Mouse (Mus musculus) intestine, embryonic 16.5 days (tissue): ENCODE measurements around the gene Ahr. TPM values are rescaled to one million over a fixed set of nuclear protein-coding genes. Genes with fewer than 3 reads are reported as not detected.

Experiments
- ATAC-seq: fragments of 200-750 bp; cut with Nextera tagmentation; 2 replicates; pipeline ENCODE4 v1.8.0; 2017; ENCODE audit warnings: moderate TSS enrichment, moderate library complexity
- H3K27ac ChIP-seq: fragments of 300-500 bp; sonication (generic); 2 replicates; pipeline ENCODE4 v1.5.1; 2014; ENCODE audit warnings: mild to moderate bottlenecking, low read length
- H3K27me3 ChIP-seq: fragments of 300-500 bp; sonication (generic); replicated peaks from 2 replicates; pipeline ENCODE4 v1.6.1; 2014; ENCODE audit warnings: low read length, control low read depth, mixed read lengths; ENCODE audit not compliant: control insufficient read depth, insufficient read depth
- H3K36me3 ChIP-seq: fragments of 300-500 bp; sonication (generic); 2 replicates; pipeline ENCODE4 v1.6.1; 2014; ENCODE audit warnings: low read length, control low read depth; ENCODE audit not compliant: control insufficient read depth, insufficient read depth
- H3K4me1 ChIP-seq: fragments of 300-500 bp; sonication (generic); 2 replicates; pipeline ENCODE4 v1.6.1; 2014; ENCODE audit warnings: low read length, control low read depth, mixed read lengths; ENCODE audit not compliant: control insufficient read depth, insufficient read depth
- H3K4me2 ChIP-seq: fragments of 300-500 bp; sonication (generic); 2 replicates; pipeline ENCODE4 v1.6.1; 2014; ENCODE audit warnings: low read depth, low read length, control low read depth
- H3K4me3 ChIP-seq: fragments of 300-500 bp; sonication (generic); 2 replicates; pipeline ENCODE4 v1.5.1; 2014; ENCODE audit warnings: mild to moderate bottlenecking, low read length
- H3K9ac ChIP-seq: fragments of 300-500 bp; sonication (generic); 2 replicates; pipeline ENCODE4 v1.6.1; 2014; ENCODE audit warnings: low read depth, low read length
- H3K9me3 ChIP-seq: fragments of 300-500 bp; sonication (generic); 2 replicates; pipeline ENCODE4 v1.6.1; 2016; ENCODE audit warnings: low read length, control low read depth; ENCODE audit not compliant: control insufficient read depth
- WGBS: fragments of 180-500 bp; shearing (Covaris S2); extraction: QIAGEN DNeasy Blood & Tissue Kit; methylation state at CpG from one replicate; pipeline ENCODE4 v1.1.7; 2014; 5-methylcytosine and 5-hydroxymethylcytosine counted together
- polyA plus RNA-seq: library from polyadenylated mRNA; unstranded; fragments of >200 nt; fragmentation: Nextera tagmentation; extraction: Ambion mirVana; gene quantifications from 2 replicates; pipeline ENCODE4 v1.2.1, GENCODE M21; 2015

The Ahr gene
- polyA plus RNA-seq, 1 experiment from 2014 or later, result 5.7 TPM

DNA sequence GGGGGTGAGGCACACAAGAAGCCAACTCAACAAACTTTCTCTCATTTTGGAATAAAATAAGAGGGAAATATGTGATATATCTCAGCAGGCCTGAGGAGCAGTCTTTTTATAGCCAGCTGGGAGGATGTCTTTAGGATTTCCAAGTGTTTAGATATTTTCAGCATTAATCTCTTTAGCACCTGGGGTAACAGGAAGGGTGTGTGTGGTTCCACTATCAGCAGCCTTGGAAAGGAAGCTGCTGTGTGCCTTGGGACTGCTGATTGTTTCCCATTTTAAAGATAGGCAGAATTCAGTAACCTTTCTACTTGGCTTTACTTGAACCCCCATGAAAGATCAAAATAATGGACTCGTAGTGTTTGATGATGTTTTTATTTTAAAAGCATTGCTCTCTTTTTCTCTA is 71.4 kb downstream of the Ahr start:
- H3K4me3 ChIP-seq, result no peak overlapping the region
- H3K4me1 ChIP-seq, result no peaks in the 10 kb centered on the region
- ATAC-seq, result no peak
- no peak overlapping the region for H3K9ac ChIP-seq
- H3K36me3 ChIP-seq, result no peaks in the 10 kb centered on the region
- WGBS, result 73% methylated on average over 1 of the region's 1 CpGs
- H3K27me3 ChIP-seq, result no peaks in the 10 kb centered on the region
- no peak overlapping the region for H3K27ac ChIP-seq
- H3K4me2 ChIP-seq, result no peak overlapping the region
- H3K9me3 ChIP-seq, result no peaks in the 10 kb centered on the region

DNA sequence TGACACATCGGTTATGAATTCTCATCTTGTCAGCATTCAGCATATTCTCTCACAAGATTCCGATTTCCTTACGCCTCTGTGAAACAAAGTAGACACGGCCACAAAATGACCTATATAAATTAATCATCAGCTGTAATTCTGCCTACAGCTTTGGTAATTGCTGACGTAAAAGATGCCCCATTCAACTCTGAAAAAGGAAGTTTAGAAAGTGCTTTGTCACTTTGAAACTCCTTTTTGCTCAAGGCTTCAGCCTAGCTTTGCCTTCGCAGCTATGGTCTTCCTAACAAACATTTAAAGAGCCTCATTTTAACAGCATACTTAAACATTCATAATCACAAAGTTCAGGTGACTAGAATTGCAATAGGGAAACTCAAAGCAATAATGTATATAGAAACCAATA is 72.2 kb downstream of the Ahr start:
- H3K9me3 ChIP-seq, result no peaks in the 10 kb centered on the region
- no peaks in the 10 kb centered on the region for H3K4me1 ChIP-seq
- no peaks in the 10 kb centered on the region for H3K27me3 ChIP-seq
- no peak overlapping the region for H3K27ac ChIP-seq
- WGBS, result 80% methylated on average over 6 of the region's 6 CpGs
- H3K4me2 ChIP-seq, result no peak overlapping the region
- H3K36me3 ChIP-seq, result no peaks in the 10 kb centered on the region
- no peak for ATAC-seq
- H3K9ac ChIP-seq, result no peak overlapping the region
- no peak overlapping the region for H3K4me3 ChIP-seq

DNA sequence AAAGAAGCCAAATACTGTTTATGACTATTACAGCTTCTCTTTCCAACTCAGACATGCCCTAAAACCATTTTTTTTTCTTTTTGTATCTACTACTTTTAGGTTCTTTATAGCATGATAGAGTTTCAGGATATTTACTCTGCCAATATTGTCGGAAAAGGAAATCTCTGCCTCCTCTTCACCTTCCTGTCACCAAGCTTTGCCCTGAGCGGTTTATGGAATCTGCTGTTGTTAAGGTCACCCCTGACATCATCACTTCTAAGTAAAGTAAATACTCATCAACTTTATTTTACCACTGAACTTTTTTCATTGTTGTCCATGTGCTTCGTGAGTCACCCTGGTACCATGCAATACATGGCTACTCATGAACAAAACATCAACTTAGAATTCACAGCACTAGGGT is 75.2 kb downstream of the Ahr start:
- Histone ChIP-seq H3K27ac (no peak overlapping the region), H3K9ac (no peak overlapping the region), H3K36me3 (no peaks in the 10 kb centered on the region), H3K4me2 (no peak overlapping the region), H3K4me1 (no peaks in the 10 kb centered on the region), H3K27me3 (no peaks in the 10 kb centered on the region), H3K9me3 (no peaks in the 10 kb centered on the region), H3K4me3 (no peak overlapping the region)
- 62% methylated on average over 3 of the region's 3 CpGs for WGBS
- ATAC-seq, result no peak
